Mouse (Mus musculus) subcutaneous adipose tissue, adult 2 months (tissue): Measurements from ENCODE around the gene Cpsf2. TPM values are rescaled to one million over a fixed set of nuclear protein-coding genes. Genes with fewer than 3 reads are reported as not detected.

Source experiments
- polyA plus RNA-seq: library from polyadenylated mRNA; depleted of rRNA; stranded (reverse); fragments of >200 nt; gene quantifications from 2 replicates; pipeline ENCODE4 v1.2.3, GENCODE M21; 2012; ENCODE audit warnings: low replicate concordance; rRNA removed

Gene Cpsf2
- polyA plus RNA-seq: 3.2 and 6.9 TPM in 2 replicates

DNA sequence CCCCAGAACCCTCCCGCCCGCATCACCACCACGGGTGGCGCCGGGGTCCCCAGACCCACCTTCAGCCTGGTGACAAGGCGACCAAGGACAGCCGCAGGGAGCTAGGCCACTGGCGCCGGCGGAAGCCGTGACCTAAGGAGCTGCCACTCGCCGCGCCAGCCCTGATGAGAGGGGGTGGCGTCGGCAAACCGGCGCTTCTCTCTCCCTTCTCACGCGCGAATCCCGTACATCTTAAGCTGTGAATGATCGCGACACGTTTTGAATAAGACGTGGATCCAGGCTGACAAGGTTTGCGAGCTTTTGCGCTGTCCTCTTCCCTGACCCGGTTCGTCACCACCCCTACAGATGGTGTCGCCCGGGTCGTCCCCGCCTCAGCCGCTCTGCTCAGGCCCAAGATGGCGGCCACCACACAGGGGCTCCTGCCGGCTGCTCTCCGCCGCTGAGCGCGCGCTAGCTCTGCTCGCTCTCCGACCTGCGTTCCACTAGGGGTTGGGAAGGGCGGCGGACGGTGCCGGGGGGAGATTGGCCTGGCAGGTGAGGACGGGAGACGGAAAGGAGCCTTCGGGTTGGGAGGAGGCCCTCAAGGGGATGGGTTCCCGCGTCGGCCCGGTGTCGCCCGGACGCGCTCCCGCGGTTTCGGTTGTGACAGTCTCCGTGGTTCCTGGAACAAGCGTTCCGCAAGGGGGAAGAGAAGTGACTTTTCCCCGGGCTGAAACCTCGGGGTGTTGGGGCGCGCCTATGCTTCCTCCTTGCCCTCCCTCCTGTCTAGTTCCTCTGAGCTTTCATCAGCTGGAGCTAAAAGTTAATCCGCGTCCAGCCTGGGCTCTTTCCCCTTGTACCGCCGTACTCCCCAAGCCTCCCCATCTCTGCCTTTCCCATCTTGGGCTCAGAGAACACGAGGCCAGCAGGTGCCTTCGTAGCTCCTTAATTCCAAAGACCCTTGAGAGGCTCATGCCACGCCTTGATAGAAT, at the start of gene Cpsf2:
Cpsf2 (plus strand) TSS at position 388 of the 971 bp plus-strand sequence.

DNA sequence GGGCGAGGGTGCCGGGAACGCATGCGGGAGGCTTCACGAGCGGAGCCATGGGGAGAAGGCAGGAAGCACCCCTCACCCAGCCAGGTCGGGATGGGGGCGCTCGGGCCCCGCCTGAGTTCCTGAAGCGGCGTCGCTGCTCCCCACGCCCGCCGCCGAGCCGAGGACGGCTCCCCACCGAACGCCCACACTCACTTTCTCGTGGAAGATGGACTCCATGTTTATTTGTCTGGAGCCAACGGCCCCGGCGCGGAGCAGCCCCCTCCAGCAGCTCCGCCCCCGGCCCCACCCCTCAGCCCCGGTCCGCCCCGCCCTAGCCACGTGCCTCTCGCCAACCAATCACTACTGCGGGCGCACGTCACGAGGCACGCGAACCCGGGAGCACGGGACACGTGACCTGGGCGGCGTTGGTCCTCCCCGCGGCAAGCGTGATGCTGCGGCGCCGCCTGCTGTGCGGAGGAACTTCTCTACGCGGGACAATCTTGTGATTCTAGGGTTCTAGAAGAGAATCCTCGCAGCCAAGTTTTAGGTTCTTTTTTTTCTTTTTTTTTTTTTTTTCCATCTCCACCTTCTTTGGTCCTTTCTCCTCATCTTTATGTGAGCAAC, 17.7 kb upstream of the Cpsf2 start, which contains the start of gene Atxn3:
Atxn3 (minus strand) TSS at position 305 of the 603 bp plus-strand sequence.

Other genes with a start within 250 kb of the Cpsf2 start
- 111 and 134 TPM in 2 replicates for gene Fbln5, start 156.9 kb upstream of the Cpsf2 start, polyA plus RNA-seq
- 4.0 and 6.1 TPM in 2 replicates for gene Trip11, start 62.7 kb upstream of the Cpsf2 start, polyA plus RNA-seq
- 4.9 and 6.5 TPM in 2 replicates for gene Atxn3, start 17.7 kb upstream of the Cpsf2 start, polyA plus RNA-seq
- 0.07 and 0.68 TPM in 2 replicates for gene Slc24a4, start 152.7 kb downstream of the Cpsf2 start, polyA plus RNA-seq